Comparison of ENCODE assay signal across 26 mouse cellular contexts in genomic region chr2:58388601-58389000, GRCm38 (mm10). TPM values are rescaled to one million over a fixed set of nuclear protein-coding genes. Genes with fewer than 3 reads are reported as not detected.
"Had no signal": no experiment of that assay in that cellular context is flagged by ENCODE, and none has a peak within 500 bp of the region (broad histone marks: within the 10 kb centered on the region; RNA-seq: fewer than 3 reads in every experiment).

No protein-coding gene starts in this region.

- H3K27ac ChIP-seq: left cerebral cortex, adult 2 months; limb, embryonic 12.5 days; limb, embryonic 15.5 days; liver, embryonic 14.5 days; macrophage; midbrain, embryonic 10.5 days; midbrain, embryonic 13.5 days; neural tube, embryonic 13.5 days; stomach, embryonic 15.5 days had no signal

- H3K36me3 ChIP-seq: limb, embryonic 12.5 days; limb, embryonic 15.5 days; midbrain, embryonic 10.5 days; midbrain, embryonic 13.5 days; neural tube, embryonic 13.5 days; stomach, embryonic 15.5 days had no signal

- H3K4me1 ChIP-seq: limb, embryonic 12.5 days; limb, embryonic 15.5 days; megakaryocyte, embryonic 14.5 days; midbrain, embryonic 10.5 days; midbrain, embryonic 13.5 days; neural tube, embryonic 13.5 days; stomach, embryonic 15.5 days had no signal

- H3K9ac ChIP-seq: limb, embryonic 12.5 days; limb, embryonic 15.5 days; liver, embryonic 14.5 days; liver, postnatal 0 days; lung, embryonic 14.5 days; midbrain, embryonic 13.5 days; neural tube, embryonic 13.5 days; stomach, embryonic 15.5 days had no signal

- DNase-seq: kidney, adult 11 months; kidney, adult 8-10 months; kidney, postnatal 14 days; kidney, postnatal 4 days; left cerebral cortex, postnatal 4 days; liver, postnatal 0 days; lung, embryonic 14.5 days; retina, postnatal 1 day; right cerebral cortex, postnatal 25 days; spleen, adult 18-20 months; thymus, postnatal 25 days had no signal

- H3K27me3 ChIP-seq: limb, embryonic 12.5 days; limb, embryonic 15.5 days; megakaryocyte, embryonic 14.5 days; midbrain, embryonic 13.5 days; neural tube, embryonic 13.5 days; stomach, embryonic 15.5 days had no signal

- ATAC-seq: liver, postnatal 0 days; lung, postnatal 0 days; midbrain, embryonic 13.5 days; midbrain, embryonic 16.5 days had no signal

- H3K4me3 ChIP-seq: left cerebral cortex, adult 2 months; limb, embryonic 12.5 days; limb, embryonic 15.5 days; megakaryocyte, embryonic 14.5 days; midbrain, embryonic 10.5 days; midbrain, embryonic 13.5 days; myocyte; neural tube, embryonic 13.5 days; stomach, embryonic 15.5 days had no signal

- H3K9me3 ChIP-seq: limb, embryonic 12.5 days; limb, embryonic 15.5 days; megakaryocyte, embryonic 14.5 days; midbrain, embryonic 10.5 days; midbrain, embryonic 13.5 days; neural tube, embryonic 13.5 days; stomach, embryonic 15.5 days had no signal

- H3K4me2 ChIP-seq: limb, embryonic 12.5 days; limb, embryonic 15.5 days; liver, embryonic 11.5 days; lung, embryonic 14.5 days; midbrain, embryonic 13.5 days; neural tube, embryonic 13.5 days; stomach, embryonic 15.5 days had no signal

RNA-seq across cellular contexts. Expression of gene Acvr1c, which starts 30.9 kb away (rescaled TPM):
- total RNA-seq: neutrophil, adult 5-6 weeks had no signal
- polyA plus RNA-seq: macrophage, myocyte had no signal
